Mouse (Mus musculus): ENCODE measurements around the gene Fhit. TPM values are rescaled to one million over a fixed set of nuclear protein-coding genes. Genes with fewer than 3 reads are reported as not detected.
"Not testable (repeated sequence)": the region's sequence is repeated elsewhere in the genome, so short reads cannot be mapped to it uniquely, and the experiment has no call there.

The Fhit gene
- total and polyA plus RNA-seq, 2 experiments from 2014 or later, result 9.9 to 11.8 TPM

DNA sequence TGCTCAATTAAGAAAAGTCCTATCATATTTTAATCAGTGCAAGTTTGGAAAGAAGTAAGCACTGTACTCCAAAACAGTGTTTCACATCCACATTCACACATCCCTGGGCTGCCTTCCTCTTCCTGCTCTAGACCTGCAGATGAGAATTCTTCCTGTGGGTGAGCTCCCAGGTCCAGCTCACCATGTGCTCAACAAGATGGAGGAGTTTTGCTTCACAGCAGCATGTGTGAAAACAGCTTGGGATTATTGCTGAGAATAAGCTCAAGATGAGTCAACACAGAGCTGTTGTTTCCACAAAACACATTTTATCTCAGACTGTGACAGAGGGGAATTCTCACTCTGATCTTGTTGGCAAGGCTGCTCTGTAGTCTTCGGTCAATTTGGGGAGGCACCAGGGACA is 1265.3 kb downstream of the Fhit start:
- 91% methylated on average over 1 of the region's 1 CpGs for WGBS
- no peaks in the 10 kb centered on the region for H3K9me3 ChIP-seq (ENCODE audit: low read length)
- no peak overlapping the region for H3K27ac ChIP-seq (ENCODE audit: low read depth, low read length)
- H3K4me3 ChIP-seq (ENCODE audit: low read depth, low read length), result no peak overlapping the region
- DNase-seq (ENCODE audit: low spot score) (no peak), ATAC-seq (ENCODE audit: low FRiP score) (no peak)
- TF ChIP-seq CTCF (IDR thresholded peaks at IDR 0.05), result no peak
- H3K4me1 ChIP-seq (ENCODE audit: insufficient read depth, low read length), result no peaks in the 10 kb centered on the region
- H3K36me3 ChIP-seq (ENCODE audit: insufficient read depth, low read length), result no peaks in the 10 kb centered on the region
- H3K9ac ChIP-seq (replicated peaks; ENCODE audit: low read length, poor library complexity, severe bottlenecking), result no peak overlapping the region
- no peak overlapping the region for H3K4me2 ChIP-seq (ENCODE audit: low read depth, low read length, poor library complexity, severe bottlenecking)
- no peaks in the 10 kb centered on the region for H3K27me3 ChIP-seq (ENCODE audit: insufficient read depth, low read length)

DNA sequence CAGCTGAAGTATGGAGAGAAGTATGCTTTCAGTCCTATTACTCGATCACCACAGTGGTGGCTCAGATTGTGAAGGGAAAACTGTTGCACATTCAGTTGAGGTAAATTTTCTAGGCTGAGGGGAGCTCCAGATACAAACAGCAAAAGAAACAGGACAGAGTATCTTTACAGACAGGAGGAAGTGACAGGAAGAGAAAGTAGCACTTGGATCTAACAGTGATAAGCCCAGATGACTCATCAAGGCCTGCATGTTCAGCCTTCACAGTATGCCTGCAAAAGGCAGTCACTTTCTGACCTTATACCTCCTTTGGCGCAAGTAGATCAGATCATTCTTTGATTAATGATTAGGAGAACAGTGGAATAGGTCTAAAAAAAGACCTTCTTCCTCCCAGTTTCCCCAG is 1309.8 kb downstream of the Fhit start:
- no peak overlapping the region for H3K27ac ChIP-seq (ENCODE audit: low read depth, low read length)
- H3K9me3 ChIP-seq (ENCODE audit: low read length), result no peaks in the 10 kb centered on the region
- no peak overlapping the region for H3K4me2 ChIP-seq (ENCODE audit: low read depth, low read length, poor library complexity, severe bottlenecking)
- no peak overlapping the region for H3K4me3 ChIP-seq (ENCODE audit: low read depth, low read length)
- 92% methylated on average over 2 of the region's 2 CpGs for WGBS
- no peaks in the 10 kb centered on the region for H3K27me3 ChIP-seq (ENCODE audit: insufficient read depth, low read length)
- no peak for DNase-seq (ENCODE audit: low spot score)
- no peak overlapping the region for H3K9ac ChIP-seq (replicated peaks; ENCODE audit: low read length, poor library complexity, severe bottlenecking)
- ATAC-seq (ENCODE audit: low FRiP score), result no peak
- H3K4me1 ChIP-seq (ENCODE audit: insufficient read depth, low read length), result no peaks in the 10 kb centered on the region
- no peak for TF ChIP-seq CTCF (IDR thresholded peaks at IDR 0.05)
- H3K36me3 ChIP-seq (ENCODE audit: insufficient read depth, low read length), result no peaks in the 10 kb centered on the region

DNA sequence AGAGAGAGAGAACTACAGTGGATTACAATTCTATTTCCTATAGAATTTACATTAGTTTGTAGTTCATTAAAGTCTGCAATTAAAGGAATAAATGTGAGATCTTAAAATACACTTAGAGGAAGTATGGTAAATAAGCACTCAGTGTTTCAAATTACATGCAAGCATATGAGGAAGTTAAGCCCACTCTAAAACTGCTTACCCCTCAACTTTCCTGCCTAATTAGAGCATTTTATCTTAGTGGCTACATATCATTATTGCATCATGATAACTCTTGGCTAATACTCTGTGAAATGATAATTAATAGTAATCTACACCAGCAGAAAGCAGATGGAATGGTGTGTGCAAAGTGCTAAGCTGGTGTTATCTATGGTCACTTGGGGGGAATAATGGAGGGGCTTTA is 1329.5 kb downstream of the Fhit start:
- Histone ChIP-seq H3K4me3 (ENCODE audit: low read depth, low read length) (no peak overlapping the region), H3K4me2 (ENCODE audit: low read depth, low read length, poor library complexity, severe bottlenecking) (no peak overlapping the region), H3K27me3 (ENCODE audit: insufficient read depth, low read length) (no peaks in the 10 kb centered on the region), H3K9me3 (ENCODE audit: low read length) (no peaks in the 10 kb centered on the region), H3K4me1 (ENCODE audit: insufficient read depth, low read length) (no peaks in the 10 kb centered on the region), H3K27ac (ENCODE audit: low read depth, low read length) (no peak overlapping the region), H3K36me3 (ENCODE audit: insufficient read depth, low read length) (no peaks in the 10 kb centered on the region), H3K9ac (replicated peaks; ENCODE audit: low read length, poor library complexity, severe bottlenecking) (no peak overlapping the region)
- ATAC-seq (ENCODE audit: low FRiP score), result no peak
- no peak for TF ChIP-seq CTCF (IDR thresholded peaks at IDR 0.05)
- DNase-seq (ENCODE audit: low spot score), result no peak

DNA sequence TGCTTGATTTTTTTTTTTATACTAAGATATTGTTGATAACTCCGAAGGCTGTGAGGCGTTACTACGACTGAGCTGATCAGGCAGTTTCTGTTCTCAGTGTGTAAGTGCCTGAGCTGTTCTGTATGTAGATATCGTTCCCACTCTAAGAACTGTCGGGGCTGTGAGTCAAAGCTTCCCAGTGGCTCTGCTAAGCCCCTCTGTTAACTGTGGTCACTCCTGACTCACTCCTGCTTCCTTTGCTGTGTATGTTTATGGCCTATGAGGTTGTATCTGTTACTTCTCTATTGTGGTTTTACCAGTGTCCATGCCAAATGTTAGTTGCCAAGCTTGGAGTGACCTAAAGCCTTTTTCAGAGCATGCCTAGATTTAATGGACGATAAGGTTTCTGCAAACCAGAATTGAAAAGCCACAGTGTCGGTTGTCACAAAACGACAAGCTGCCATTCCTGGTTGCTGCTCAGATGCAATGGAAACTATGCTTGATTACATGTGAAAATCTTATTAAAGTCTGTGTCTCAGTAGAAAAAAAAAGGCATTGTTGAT is 1333.1 kb downstream of the Fhit start:
- not testable (repeated sequence) for H3K9ac ChIP-seq (replicated peaks; ENCODE audit: low read length, poor library complexity, severe bottlenecking); H3K4me3 ChIP-seq (ENCODE audit: low read depth, low read length); H3K27me3 ChIP-seq (ENCODE audit: insufficient read depth, low read length); H3K4me1 ChIP-seq (ENCODE audit: insufficient read depth, low read length); ATAC-seq (ENCODE audit: low FRiP score); H3K36me3 ChIP-seq (ENCODE audit: insufficient read depth, low read length); H3K4me2 ChIP-seq (ENCODE audit: low read depth, low read length, poor library complexity, severe bottlenecking); DNase-seq (ENCODE audit: low spot score); H3K9me3 ChIP-seq (ENCODE audit: low read length); H3K27ac ChIP-seq (ENCODE audit: low read depth, low read length)
- WGBS, result 80% methylated on average over 8 of the region's 8 CpGs

DNA sequence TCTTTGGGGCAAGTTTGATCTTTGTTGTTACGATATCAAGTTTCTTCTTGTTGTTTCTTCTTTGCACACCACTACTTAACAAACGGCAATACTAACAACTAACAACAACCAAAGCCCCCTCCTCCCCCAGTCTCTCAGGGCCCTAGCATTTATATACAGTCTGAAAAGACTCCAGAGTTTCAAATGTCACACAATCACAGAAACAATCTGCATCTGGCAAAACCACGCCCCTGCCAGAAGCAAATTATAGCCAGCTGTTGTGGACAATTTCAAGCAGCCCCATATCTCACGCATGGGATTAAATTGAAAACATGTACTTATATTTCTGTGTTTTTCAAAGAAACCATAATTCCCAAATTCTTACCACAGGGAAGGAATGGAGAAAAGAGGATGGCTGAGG is 1345.9 kb downstream of the Fhit start:
- WGBS, result 93% methylated on average over 4 of the region's 4 CpGs
- Histone ChIP-seq H3K27ac (ENCODE audit: low read depth, low read length) (no peak overlapping the region), H3K4me2 (ENCODE audit: low read depth, low read length, poor library complexity, severe bottlenecking) (no peak overlapping the region), H3K9me3 (ENCODE audit: low read length) (no peaks in the 10 kb centered on the region), H3K9ac (replicated peaks; ENCODE audit: low read length, poor library complexity, severe bottlenecking) (no peak overlapping the region), H3K4me1 (ENCODE audit: insufficient read depth, low read length) (no peaks in the 10 kb centered on the region), H3K36me3 (ENCODE audit: insufficient read depth, low read length) (no peaks in the 10 kb centered on the region), H3K27me3 (ENCODE audit: insufficient read depth, low read length) (no peaks in the 10 kb centered on the region), H3K4me3 (ENCODE audit: low read depth, low read length) (no peak overlapping the region)
- no peak for ATAC-seq (ENCODE audit: low FRiP score)
- no peak for TF ChIP-seq CTCF (IDR thresholded peaks at IDR 0.05)
- no peak for DNase-seq (ENCODE audit: low spot score)

DNA sequence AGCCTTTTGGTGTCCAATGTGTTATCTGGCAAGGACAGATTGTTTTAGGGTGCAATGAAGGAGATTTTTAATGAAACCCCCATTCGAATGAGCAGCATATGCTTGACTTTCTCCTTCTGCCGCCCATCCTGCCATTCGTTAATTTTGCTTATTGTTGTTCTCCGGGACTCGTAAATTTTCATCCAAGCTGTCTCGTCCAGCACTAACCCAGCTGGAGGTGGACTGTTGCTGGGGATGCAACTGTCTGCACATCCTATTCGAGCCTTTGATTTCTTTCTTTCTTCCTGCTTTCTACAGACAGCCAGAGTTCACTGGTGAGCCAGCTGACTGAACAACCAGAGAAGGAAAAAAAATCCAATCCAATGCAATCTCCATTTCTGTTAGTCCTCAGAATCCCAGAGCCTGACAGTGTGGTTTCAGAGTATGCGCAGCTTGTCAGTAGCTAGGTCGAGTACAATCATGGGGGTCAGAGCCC is 1350.0 kb downstream of the Fhit start:
- TF ChIP-seq CTCF (IDR thresholded peaks at IDR 0.05), result no peak
- Histone ChIP-seq H3K4me1 (ENCODE audit: insufficient read depth, low read length) (no peaks in the 10 kb centered on the region), H3K36me3 (ENCODE audit: insufficient read depth, low read length) (no peaks in the 10 kb centered on the region), H3K9ac (replicated peaks; ENCODE audit: low read length, poor library complexity, severe bottlenecking) (no peak overlapping the region), H3K27ac (ENCODE audit: low read depth, low read length) (no peak overlapping the region), H3K4me3 (ENCODE audit: low read depth, low read length) (no peak overlapping the region), H3K9me3 (ENCODE audit: low read length) (no peaks in the 10 kb centered on the region), H3K27me3 (ENCODE audit: insufficient read depth, low read length) (no peaks in the 10 kb centered on the region), H3K4me2 (ENCODE audit: low read depth, low read length, poor library complexity, severe bottlenecking) (no peak overlapping the region)
- no peak for ATAC-seq (ENCODE audit: low FRiP score)
- WGBS, result 55% methylated on average over 9 of the region's 9 CpGs
- peak; percentile 49 for DNase-seq (ENCODE audit: low spot score)

Measured in midbrain, postnatal 0 days (tissue).